Mouse (Mus musculus): ENCODE measurements at regions not wholly inside any gene's neighbourhood (a gene's known extent, or its start where the extent isn't known, plus 50 kb on each side); places are given as distances from the start of the nearest gene placed in this dataset.

GRCm38 (mm10) chr10:93365318-93365717 lies 54.4 kb upstream of the Elk3 start:
- TF ChIP-seq POLR2A (IDR thresholded peaks at IDR 0.05; ENCODE audit: low read depth, low read length) (no peak), CTCF (IDR thresholded peaks at IDR 0.05; ENCODE audit: extremely low read depth, insufficient read length, insufficient replicate concordance, low read depth, low read length) (no peak)
